Mouse (Mus musculus): Measurements from ENCODE around the gene Ppp1r14a.

The Ppp1r14a gene

GRCm38 (mm10) chr7:29303738-29304462 lies 14.8 kb downstream of the Ppp1r14a start, which contains the start of gene Dpf1:
Gene Dpf1 (plus strand): TSS chr7:29303951.
- peak; percentile 75 for DNase-seq (ENCODE audit: low spot score)

DNA sequence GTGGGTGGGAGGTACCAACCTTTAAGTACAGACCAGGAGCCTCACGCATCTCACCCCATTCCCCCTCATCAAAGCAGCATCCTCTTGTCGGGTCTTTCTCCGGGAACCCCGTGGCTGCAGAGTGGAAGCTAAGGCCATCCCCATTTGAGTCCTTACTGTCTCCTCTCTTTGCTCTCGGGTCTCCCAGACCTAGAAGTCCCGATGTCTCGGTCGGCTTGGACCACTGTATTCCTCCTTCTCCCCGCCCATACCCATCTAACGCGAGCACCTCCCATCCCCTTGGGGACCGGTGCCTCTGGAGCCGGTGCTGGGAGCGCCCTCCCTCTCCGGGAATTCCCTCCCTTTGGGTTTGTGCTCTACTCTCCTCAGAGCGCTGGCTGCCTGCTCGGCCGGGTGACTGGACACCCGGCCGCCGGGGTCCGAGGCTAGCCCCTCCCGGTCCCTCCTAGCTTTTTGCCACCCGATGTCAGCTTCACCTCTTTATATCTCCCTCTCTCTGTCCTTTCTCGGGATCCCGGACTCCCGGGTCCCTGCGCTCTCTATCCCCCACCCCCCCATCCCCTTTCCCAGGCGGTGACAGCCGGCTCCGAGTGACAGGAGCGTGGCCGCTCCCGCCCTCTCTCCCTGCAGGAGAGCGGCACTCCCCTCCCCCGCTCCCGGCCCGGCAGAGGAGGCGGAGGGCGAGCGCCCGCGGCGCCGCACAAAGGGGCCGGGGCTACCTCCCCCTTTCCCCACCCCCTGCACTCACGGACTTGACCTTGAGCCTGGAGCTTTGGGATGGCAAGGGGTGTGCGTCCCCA lies 15.6 kb downstream of the Ppp1r14a start:
- DNase-seq (ENCODE audit: low spot score): no peak

DNA sequence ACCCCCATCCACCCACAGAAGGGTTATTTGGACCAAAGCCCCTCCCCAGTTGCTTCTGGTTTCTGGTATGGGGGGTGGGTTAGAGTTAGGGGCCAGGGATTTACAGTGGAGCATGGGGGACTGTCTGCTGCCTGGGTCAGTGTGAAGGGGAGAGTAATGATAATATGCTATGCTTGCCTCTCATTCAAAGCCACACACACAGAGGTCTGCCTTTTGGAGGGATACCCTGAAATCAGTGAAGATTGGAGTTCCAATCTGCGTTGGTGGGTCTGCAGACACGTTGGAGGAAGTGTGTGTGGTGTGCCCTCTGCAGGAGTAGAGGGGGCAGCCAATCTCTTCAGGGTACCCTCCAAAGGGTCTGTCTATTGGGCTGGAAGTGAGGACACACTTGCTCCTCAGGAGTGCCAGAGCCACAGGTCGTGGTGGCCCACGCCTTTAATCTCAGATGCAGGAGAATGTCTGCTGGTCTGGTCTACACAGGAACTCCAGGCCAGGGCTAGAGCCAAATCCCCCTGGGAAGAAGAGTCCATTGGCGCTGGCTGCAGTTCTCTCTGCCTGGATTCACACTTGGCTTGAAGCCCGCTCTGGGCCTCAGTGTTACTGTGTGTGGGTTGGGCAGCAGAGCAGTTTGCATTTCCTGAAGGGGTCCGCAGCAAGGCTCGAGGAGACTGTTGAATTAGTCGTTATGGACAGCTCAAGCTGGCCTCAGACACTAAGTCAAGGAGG lies 16.3 kb downstream of the Ppp1r14a start:
- no peak for DNase-seq (ENCODE audit: low spot score)

- no peak for DNase-seq (ENCODE audit: low spot score)
Observed at GRCm38 (mm10) chr7:29306108-29306507, 17.0 kb downstream of the Ppp1r14a start.

DNA sequence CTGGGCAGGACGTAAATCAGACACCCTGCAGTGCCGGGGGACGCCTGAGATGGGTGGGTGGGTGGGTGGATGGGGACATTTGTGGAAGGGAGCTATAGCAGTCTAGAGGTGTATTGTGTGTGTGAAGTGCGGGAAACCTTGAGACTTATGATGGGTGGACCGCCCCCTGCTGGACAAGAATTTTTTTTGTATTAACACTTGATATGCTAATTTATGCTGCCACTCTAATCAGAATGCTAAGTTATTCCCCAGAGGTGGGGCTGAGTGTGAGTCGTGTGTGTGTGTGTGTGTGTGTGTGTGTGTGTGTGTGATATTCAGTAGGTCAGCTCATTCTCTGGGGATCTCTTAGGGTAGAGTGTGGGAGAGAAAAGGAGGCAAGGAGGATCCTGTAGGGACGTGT lies 17.5 kb downstream of the Ppp1r14a start:
- no peak for DNase-seq (ENCODE audit: low spot score)

- DNase-seq (ENCODE audit: low spot score): peak; percentile 92
Observed at GRCm38 (mm10) chr7:29307350-29308104, 18.4 kb downstream of the Ppp1r14a start.

DNA sequence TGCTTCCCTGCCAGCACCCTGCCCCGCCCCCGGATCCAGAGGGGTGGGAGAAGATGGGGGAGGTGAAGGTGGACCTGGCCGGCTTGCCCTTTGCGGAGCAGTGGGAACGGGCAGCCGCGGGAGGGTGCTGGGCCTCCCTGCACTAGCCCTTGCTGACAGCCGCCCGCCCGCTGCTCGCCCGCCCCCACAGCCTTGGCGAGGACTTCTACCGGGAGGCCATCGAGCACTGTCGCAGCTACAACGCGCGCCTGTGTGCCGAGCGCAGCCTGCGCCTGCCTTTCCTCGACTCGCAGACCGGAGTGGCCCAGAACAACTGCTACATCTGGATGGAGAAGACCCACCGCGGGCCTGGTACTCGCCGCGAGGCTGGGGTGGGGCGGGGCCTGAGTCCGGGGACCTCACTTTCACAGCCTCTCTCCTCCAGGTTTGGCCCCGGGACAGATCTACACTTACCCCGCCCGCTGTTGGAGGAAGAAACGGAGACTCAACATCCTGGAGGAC lies 20.2 kb downstream of the Ppp1r14a start:
- no peak for DNase-seq (ENCODE audit: low spot score)

DNA sequence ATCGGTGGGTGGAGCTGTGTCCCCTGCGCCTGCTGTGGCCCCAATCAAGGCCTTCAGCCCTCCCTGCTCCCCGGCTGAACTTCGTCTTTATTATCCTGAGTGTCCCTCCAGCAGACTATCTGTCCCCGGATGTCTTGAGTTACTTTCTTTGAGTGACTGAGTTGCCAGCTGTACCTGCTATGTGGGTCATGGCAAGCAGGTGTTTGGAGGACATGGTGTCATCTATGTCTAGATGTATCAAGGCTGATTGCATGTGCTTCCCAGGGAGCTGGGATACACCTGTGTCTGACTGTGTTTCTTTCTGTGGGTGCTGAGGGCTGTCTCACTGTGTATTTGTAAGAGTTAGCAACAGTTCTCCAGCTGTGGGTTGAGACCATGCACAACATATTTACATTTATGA lies 20.6 kb downstream of the Ppp1r14a start:
- no peak for DNase-seq (ENCODE audit: low spot score)

DNA sequence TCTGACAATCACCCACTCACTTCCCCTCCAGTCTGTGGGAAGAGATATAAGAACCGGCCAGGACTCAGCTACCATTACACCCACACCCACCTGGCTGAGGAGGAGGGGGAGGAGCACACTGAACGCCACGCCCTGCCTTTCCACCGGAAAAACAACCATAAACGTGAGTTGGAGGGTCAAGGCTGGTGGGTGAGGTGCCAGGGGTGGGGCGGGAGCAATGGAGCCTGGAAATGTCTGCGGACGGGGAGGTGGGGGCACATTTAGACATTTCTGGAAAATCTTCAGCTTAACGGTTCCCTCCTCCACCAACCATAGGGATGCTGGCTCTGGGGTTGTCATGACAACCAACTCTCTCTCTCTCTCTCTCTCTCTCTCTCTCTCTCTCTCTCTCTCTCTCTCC lies 23.9 kb downstream of the Ppp1r14a start:
- no peak for DNase-seq (ENCODE audit: low spot score)

DNA sequence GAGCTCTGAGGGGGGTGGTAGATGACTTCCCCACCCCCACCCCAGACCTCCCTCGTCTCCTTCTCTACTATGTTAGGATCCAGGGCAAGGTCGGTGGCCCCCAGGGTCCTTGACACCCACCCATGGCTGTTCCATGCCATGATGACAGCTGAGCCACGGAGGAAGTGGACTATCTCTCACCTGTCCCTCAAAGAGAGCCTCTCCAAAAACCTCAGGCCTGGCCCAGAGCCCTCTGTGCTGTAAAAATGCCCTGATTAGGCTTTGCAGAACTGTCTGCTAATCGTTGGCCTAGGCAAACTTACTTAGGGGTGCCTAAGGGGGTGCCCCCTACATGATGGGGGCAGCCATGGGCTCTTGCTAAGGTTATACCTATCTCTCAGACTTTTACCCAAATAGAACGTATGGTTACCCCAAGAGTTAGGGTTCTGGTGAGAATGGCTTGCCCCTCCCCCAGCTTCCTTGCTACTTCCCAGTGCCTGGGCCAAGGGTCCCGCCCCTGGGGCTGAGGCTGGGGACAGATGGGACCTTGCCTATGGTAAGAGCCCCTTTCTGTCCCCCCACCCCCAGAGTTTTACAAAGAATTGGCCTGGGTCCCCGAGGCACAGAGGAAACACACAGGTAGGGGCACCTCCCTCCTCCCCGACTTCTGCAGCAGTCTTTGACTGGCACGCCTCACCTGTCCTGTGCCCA lies 24.6 kb downstream of the Ppp1r14a start:
- DNase-seq (ENCODE audit: low spot score): no peak

DNA sequence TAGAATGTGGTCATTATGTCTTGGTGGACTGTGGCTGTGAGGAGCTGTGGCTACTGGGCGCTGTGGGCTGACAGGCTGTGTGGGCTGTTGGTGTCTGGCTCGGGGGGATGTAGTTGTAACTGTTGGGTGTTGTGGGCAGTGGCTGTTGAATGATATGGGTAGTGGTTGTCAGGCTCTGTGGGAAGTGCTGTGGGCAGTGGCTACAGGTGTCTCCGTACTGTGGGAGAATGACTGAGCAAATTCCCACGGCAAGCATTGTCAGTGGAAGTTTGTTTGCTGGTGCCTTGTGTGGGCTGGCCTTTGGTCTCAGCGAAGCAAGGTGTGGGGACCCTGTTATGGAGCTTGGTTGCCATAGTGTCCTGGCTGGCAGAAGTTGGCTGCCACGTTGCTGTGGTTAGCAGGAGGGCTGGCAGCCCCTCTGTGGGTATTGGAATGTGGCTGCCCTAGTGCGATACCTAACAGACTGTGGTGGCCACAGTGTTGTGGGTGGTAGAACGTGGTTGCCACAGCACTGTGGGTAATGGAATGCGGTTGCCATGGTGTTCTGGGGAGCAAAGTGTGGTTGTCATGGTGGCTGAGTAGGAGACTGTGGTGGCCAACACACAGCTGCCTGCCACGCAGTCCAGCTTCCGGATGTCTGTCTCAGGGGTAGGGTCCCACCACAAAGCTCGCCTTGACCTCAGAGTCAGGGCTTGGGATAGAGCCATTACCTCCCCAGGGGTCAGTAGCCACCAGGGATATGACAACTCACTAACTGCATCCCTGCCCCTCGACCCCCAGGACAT lies 25.9 kb downstream of the Ppp1r14a start:
- DNase-seq (ENCODE audit: low spot score): no peak

DNA sequence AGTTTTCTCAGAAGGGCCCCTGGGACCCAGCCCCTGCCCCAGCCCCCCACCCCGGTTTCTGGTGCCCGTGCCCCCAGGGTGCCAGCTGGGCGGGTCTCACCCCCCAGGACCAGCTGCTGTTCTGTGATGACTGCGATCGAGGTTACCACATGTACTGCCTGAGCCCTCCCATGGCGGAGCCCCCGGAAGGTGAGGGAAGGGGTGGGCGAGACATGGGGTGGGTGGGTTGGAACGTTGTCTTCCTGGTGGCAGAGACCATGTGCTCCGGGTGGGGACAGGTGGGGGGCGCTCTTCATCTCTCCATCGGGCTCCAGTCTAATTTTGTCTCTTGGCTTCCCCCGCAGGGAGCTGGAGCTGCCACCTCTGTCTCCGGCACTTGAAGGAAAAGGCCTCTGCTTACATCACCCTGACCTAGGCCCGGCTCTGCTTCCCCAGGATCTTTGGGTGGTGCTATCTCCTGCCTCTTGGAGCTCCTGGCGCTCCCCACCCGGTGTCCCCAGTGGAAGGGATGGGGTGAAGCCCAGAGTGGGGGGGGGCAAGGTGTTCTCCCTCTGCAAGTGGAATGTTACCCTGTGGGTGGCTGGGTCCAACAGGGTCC lies 27.1 kb downstream of the Ppp1r14a start:
- no peak for DNase-seq (ENCODE audit: low spot score)

DNA sequence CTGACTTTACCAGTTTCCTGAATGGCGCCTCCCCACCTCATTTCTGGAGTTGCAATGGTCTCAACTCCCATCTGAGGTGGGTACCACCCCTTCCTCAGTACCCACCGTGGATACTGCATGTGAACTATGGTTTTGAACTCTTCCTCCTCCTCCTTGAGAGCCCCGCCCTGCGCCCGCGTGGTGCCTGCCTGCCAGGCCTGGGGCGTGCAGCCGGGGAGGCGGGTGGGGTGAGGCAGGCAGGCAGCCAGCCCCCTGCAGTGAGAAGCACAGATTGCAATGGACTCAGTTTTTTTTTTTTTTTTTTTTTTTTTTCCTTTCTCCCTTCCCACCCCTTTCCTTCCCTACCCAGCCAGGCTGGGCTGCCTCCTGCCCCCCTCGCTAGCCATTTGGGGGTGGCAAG lies 27.9 kb downstream of the Ppp1r14a start:
- DNase-seq (ENCODE audit: low spot score): peak; percentile 61

GRCm38 (mm10) chr7:29317558-29317957 lies 28.4 kb downstream of the Ppp1r14a start:
- DNase-seq (ENCODE audit: low spot score): no peak

- peak; percentile 67 for DNase-seq (ENCODE audit: low spot score)
Observed at GRCm38 (mm10) chr7:29318115-29318911, 29.2 kb downstream of the Ppp1r14a start.

GRCm38 (mm10) chr7:29319337-29320307 lies 30.5 kb downstream of the Ppp1r14a start:
- DNase-seq (ENCODE audit: low spot score): no peak

DNA sequence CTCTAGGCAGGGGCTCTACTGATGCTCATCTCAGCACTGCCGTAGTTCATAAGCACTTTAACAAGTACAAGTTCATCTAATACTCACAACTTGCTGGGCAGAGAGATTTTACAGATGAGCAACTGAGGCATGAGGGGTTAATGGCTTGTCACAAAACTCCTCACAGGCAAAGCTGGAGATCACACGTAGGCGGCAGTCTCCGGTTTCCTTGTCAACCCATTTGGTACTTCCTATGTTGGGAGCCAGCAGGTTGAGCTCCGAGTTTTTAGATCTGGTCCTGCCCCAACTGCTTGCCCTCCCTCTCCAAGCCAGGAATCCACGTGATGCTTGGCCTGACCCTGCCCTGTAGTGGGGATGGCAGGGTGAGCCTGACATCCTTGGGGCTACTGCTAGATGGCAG lies 38.0 kb downstream of the Ppp1r14a start:
- no peak for DNase-seq (ENCODE audit: low spot score)

DNA sequence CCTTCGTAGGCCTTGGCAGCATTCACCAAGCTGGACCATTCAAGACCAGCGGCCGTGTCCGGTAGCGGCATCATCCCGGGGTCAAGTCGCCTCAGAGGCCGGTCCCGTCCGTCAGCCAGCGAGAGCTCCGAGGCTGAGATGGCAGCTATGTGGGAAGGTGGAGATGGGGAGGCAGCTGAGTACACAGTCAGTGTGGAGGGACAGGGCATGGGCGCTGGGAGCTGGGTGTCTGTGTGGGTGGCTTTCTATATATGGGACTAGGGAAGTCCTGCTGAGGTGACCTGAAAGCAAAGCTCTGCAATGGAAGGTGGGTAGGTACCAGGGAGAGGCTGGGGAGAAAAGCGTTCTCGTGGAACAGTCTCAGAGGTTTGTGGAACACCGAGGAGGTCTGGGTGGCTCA lies 39.9 kb downstream of the Ppp1r14a start:
- DNase-seq (ENCODE audit: low spot score): no peak

All from urinary bladder, postnatal 14 days (tissue).